Mouse (Mus musculus) myocyte (in vitro differentiated cells): ENCODE measurements around the gene Rpl31.

ENCODE experiments used
- CEBPB ChIP-seq: IDR thresholded peaks from 2 replicates; pipeline ENCODE4 v1.6.1; 2011; ENCODE audit warnings: mild to moderate bottlenecking, moderate library complexity; ENCODE audit not compliant: poor library complexity, insufficient read depth, severe bottlenecking
- E2F4 ChIP-seq: IDR thresholded peaks from one replicate; pipeline ENCODE4 v1.6.1; 2011; ENCODE audit warnings: mild to moderate bottlenecking, control low read depth, moderate library complexity; ENCODE audit not compliant: insufficient read depth
- MAX ChIP-seq: IDR thresholded peaks from one replicate; pipeline ENCODE4 v1.6.1; 2011; ENCODE audit warnings: low read depth, mild to moderate bottlenecking, control low read depth
- MYOD1 ChIP-seq, 3 experiments: IDR thresholded peaks; one replicate each; pipeline ENCODE4 v1.6.1; 2011; ENCODE audit warnings: control low read depth in 2 of 3, low read depth in 2 of 3, mild to moderate bottlenecking in 2 of 3, moderate library complexity in 1 of 3; ENCODE audit not compliant: insufficient read length in 2 of 3, control insufficient read depth in 1 of 3
- MYOG ChIP-seq, 3 experiments: IDR thresholded peaks; one replicate each; pipeline ENCODE4 v1.6.1; 2011; ENCODE audit warnings: control low read depth in 2 of 3, low read depth in 2 of 3, mild to moderate bottlenecking in 2 of 3; ENCODE audit not compliant: insufficient read length in 2 of 3, control insufficient read depth in 1 of 3, insufficient read depth in 1 of 3
- POLR2A ChIP-seq: IDR thresholded peaks from one replicate; pipeline ENCODE4 v1.6.1; 2011; ENCODE audit warnings: low read depth, mild to moderate bottlenecking, control low read depth, moderate library complexity; ENCODE audit not compliant: insufficient read length
- POLR2AphosphoS2 ChIP-seq: IDR thresholded peaks from one replicate; pipeline ENCODE4 v1.6.1; 2011; ENCODE audit warnings: low read depth, control low read depth; ENCODE audit not compliant: insufficient read length
- REST ChIP-seq: IDR thresholded peaks from one replicate; pipeline ENCODE4 v1.6.1; 2011; ENCODE audit warnings: mild to moderate bottlenecking, control low read depth, moderate library complexity; ENCODE audit not compliant: insufficient read depth, insufficient read length
- SRF ChIP-seq: IDR thresholded peaks from one replicate; pipeline ENCODE4 v1.6.1; 2011; ENCODE audit warnings: low read depth; ENCODE audit not compliant: control insufficient read depth, insufficient read length
- TCF3 ChIP-seq: IDR thresholded peaks from one replicate; pipeline ENCODE4 v1.6.1; 2011; ENCODE audit warnings: low read depth, control low read depth; ENCODE audit not compliant: insufficient read length
- USF1 ChIP-seq: IDR thresholded peaks from one replicate; pipeline ENCODE4 v1.6.1; 2011; ENCODE audit warnings: low read depth, mild to moderate bottlenecking, control low read depth, moderate library complexity

DNA sequence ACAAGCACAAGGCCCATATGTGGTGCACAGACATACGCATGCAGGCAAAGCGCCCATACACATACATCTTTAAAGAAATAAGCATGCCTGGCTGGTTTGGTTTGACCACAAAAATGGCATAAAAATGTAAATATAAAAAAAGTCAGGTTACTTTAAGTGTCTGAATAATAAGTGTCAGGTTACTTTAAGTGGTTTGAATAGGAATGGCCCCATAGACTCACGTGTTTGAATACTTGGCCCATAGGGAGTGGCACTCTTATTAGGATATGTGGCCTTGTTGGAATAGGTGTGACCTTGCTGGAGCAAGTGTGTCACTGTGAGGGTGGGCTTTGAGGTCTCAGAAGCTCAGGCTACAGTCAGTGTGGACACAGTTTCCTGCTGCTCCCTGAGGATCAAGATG, 27.0 kb downstream of the Rpl31 start:
- TF ChIP-seq MYOG (IDR thresholded peaks at IDR 0.05; ENCODE audit: control insufficient read depth in 1 of 3, insufficient read depth in 1 of 3, insufficient read length in 2 of 3, low read depth in 2 of 3), result no peak
- no peak for TF ChIP-seq USF1
- TF ChIP-seq POLR2AphosphoS2, result no peak
- no peak for TF ChIP-seq POLR2A
- no peak for TF ChIP-seq MAX
- no peak for TF ChIP-seq MYOD1 (IDR thresholded peaks at IDR 0.05; ENCODE audit: control insufficient read depth in 1 of 3, insufficient read length in 2 of 3, low read depth in 2 of 3)
- TF ChIP-seq CEBPB, result no peak
- TF ChIP-seq SRF, result no peak
- no peak for TF ChIP-seq E2F4
- no peak for TF ChIP-seq REST
- TF ChIP-seq TCF3, result no peak
